Mouse (Mus musculus) thymus, adult 18-20 months (tissue): ENCODE data around the gene Mei4.

ENCODE experiments used
- DNase-seq, 2 experiments: peaks; one replicate each; pipeline ENCODE4 v3.0.0; 2022; ENCODE audit warnings: mixed read lengths in 2 of 2

The Mei4 gene

GRCm38 (mm10) chr9:81863181-81863887 is at the start of gene Mei4:
Gene Mei4 (plus strand): TSS chr9:81863670.
- DNase-seq = peak; percentile 92 to 93

- no peak for DNase-seq
These were observed 43.6 kb upstream of the Mei4 start for GRCm38 (mm10) chr9:81819715-81820373.

- DNase-seq = no peak
These were observed 35.9 kb upstream of the Mei4 start for GRCm38 (mm10) chr9:81827560-81827959.

GRCm38 (mm10) chr9:81834056-81834455 is 29.4 kb upstream of the Mei4 start:
- no peak for DNase-seq

GRCm38 (mm10) chr9:81858861-81859260 is 4.6 kb upstream of the Mei4 start:
- no peak for DNase-seq

- no peak for DNase-seq
These were observed 391 bp downstream of the Mei4 start for GRCm38 (mm10) chr9:81863888-81864234.

- DNase-seq = no peak
These were observed 2.6 kb downstream of the Mei4 start for GRCm38 (mm10) chr9:81866032-81866431.

GRCm38 (mm10) chr9:81921456-81921855 is 58.0 kb downstream of the Mei4 start:
- DNase-seq = no peak

- DNase-seq = no peak
These were observed 61.3 kb downstream of the Mei4 start for GRCm38 (mm10) chr9:81924744-81925143.

GRCm38 (mm10) chr9:81940533-81940932 is 77.1 kb downstream of the Mei4 start:
- no peak for DNase-seq

GRCm38 (mm10) chr9:81945624-81946023 is 82.2 kb downstream of the Mei4 start:
- DNase-seq = no peak

GRCm38 (mm10) chr9:81956858-81957257 is 93.4 kb downstream of the Mei4 start:
- DNase-seq = no peak

GRCm38 (mm10) chr9:81957842-81958241 is 94.4 kb downstream of the Mei4 start:
- DNase-seq = no peak

GRCm38 (mm10) chr9:81966765-81967164 is 103.3 kb downstream of the Mei4 start:
- DNase-seq = no peak

- DNase-seq = no peak
These were observed 105.5 kb downstream of the Mei4 start for GRCm38 (mm10) chr9:81968935-81969334.

- no peak for DNase-seq
These were observed 119.0 kb downstream of the Mei4 start for GRCm38 (mm10) chr9:81982461-81982860.

GRCm38 (mm10) chr9:82012991-82013390 is 149.5 kb downstream of the Mei4 start:
- no peak for DNase-seq

- no peak for DNase-seq
These were observed 179.1 kb downstream of the Mei4 start for GRCm38 (mm10) chr9:82042515-82043056.

- no peak for DNase-seq
These were observed 181.0 kb downstream of the Mei4 start for GRCm38 (mm10) chr9:82044517-82044916.

GRCm38 (mm10) chr9:82073832-82074231 is 210.4 kb downstream of the Mei4 start:
- DNase-seq = no peak

GRCm38 (mm10) chr9:82075270-82075669 is 211.8 kb downstream of the Mei4 start:
- no peak for DNase-seq

GRCm38 (mm10) chr9:82096409-82096808 is 232.9 kb downstream of the Mei4 start:
- no peak for DNase-seq

- no peak for DNase-seq
These were observed 251.4 kb downstream of the Mei4 start for GRCm38 (mm10) chr9:82114865-82115264.

- DNase-seq = no peak
These were observed 272.6 kb downstream of the Mei4 start for GRCm38 (mm10) chr9:82136119-82136518.
